Mouse (Mus musculus) stomach, postnatal 0 days (tissue): ENCODE measurements at regions not wholly inside any gene's neighbourhood (a gene's known extent, or its start where the extent isn't known, plus 50 kb on each side); places are given as distances from the start of the nearest gene placed in this dataset.

Source experiments
- ATAC-seq: fragments of 200-750 bp; cut with Nextera tagmentation; 2 replicates; pipeline ENCODE4 v1.8.0; 2017; ENCODE audit not compliant: low FRiP score, low TSS enrichment
- DNase-seq: peaks from one replicate; pipeline ENCODE4 v3.0.0-alpha.2; 2016; ENCODE audit warnings: low spot score
- H3K27ac ChIP-seq: fragments of 300-500 bp; sonication (generic); replicated peaks from 2 replicates; pipeline ENCODE4 v1.5.1; 2014; ENCODE audit warnings: mild to moderate bottlenecking, control low read depth
- H3K27me3 ChIP-seq: fragments of 300-500 bp; sonication (generic); 2 replicates; pipeline ENCODE4 v1.6.1; 2014; ENCODE audit warnings: low read length; ENCODE audit not compliant: control insufficient read depth, insufficient read depth
- H3K36me3 ChIP-seq: fragments of 300-500 bp; sonication (generic); 2 replicates; pipeline ENCODE4 v1.6.1; 2014; ENCODE audit warnings: low read length, mixed read lengths; ENCODE audit not compliant: control insufficient read depth, insufficient read depth
- H3K4me1 ChIP-seq: fragments of 300-500 bp; sonication (generic); replicated peaks from 2 replicates; pipeline ENCODE4 v1.6.1; 2014; ENCODE audit warnings: antibody characterized with exemption; ENCODE audit not compliant: control insufficient read depth, insufficient read depth
- H3K4me2 ChIP-seq: fragments of 300-500 bp; sonication (generic); replicated peaks from 2 replicates; pipeline ENCODE4 v1.6.1; 2014; ENCODE audit warnings: low read depth, mild to moderate bottlenecking, control low read depth, moderate library complexity
- H3K4me3 ChIP-seq: fragments of 300-500 bp; sonication (generic); 2 replicates; pipeline ENCODE4 v1.5.1; 2014; ENCODE audit warnings: low read depth, low read length, control low read depth
- H3K9ac ChIP-seq: fragments of 300-500 bp; sonication (generic); 2 replicates; pipeline ENCODE4 v1.6.1; 2014; ENCODE audit warnings: mild to moderate bottlenecking, low read length, control low read depth, mixed read lengths
- H3K9me3 ChIP-seq: fragments of 300-500 bp; sonication (generic); 2 replicates; pipeline ENCODE4 v1.6.1; 2016; ENCODE audit warnings: low read length; ENCODE audit not compliant: control insufficient read depth
- CTCF ChIP-seq: IDR thresholded peaks from 2 replicates; pipeline ENCODE4 v1.5.1; 2016; ENCODE audit warnings: antibody characterized with exemption, low read depth, mild to moderate bottlenecking, moderate library complexity
- EP300 ChIP-seq: optimal IDR thresholded peaks from 2 replicates; pipeline ENCODE3; 2016; ENCODE audit warnings: antibody characterized with exemption
- WGBS: fragments of 180-500 bp; shearing (Covaris S2); extraction: QIAGEN DNeasy Blood & Tissue Kit; methylation state at CpG from one replicate; pipeline ENCODE4 v1.1.7; 2014; 5-methylcytosine and 5-hydroxymethylcytosine counted together

GRCm38 (mm10) chr6:84362331-84362730 is 231.4 kb downstream of the Cyp26b1 start:
- 76% methylated on average over 1 of the region's 1 CpGs for WGBS
- TF ChIP-seq EP300 = no peak
- TF ChIP-seq CTCF = no peak
- no peak for ATAC-seq
- no peaks in the 10 kb centered on the region for H3K27me3 ChIP-seq
- DNase-seq = no peak
- H3K9me3 ChIP-seq = no peaks in the 10 kb centered on the region
- no peak overlapping the region for H3K9ac ChIP-seq
- H3K4me3 ChIP-seq = no peak overlapping the region
- H3K4me1 ChIP-seq = no peaks in the 10 kb centered on the region
- no peak overlapping the region for H3K27ac ChIP-seq
- no peak overlapping the region for H3K4me2 ChIP-seq
- no peaks in the 10 kb centered on the region for H3K36me3 ChIP-seq

GRCm38 (mm10) chr6:84357911-84358310 is 235.8 kb downstream of the Cyp26b1 start:
- H3K27me3 ChIP-seq = no peaks in the 10 kb centered on the region
- H3K4me3 ChIP-seq = no peak overlapping the region
- no peak overlapping the region for H3K4me2 ChIP-seq
- no peaks in the 10 kb centered on the region for H3K4me1 ChIP-seq
- TF ChIP-seq CTCF = no peak
- no peak for TF ChIP-seq EP300
- H3K9me3 ChIP-seq = no peaks in the 10 kb centered on the region
- no peak overlapping the region for H3K27ac ChIP-seq
- ATAC-seq (no peak), DNase-seq (no peak)
- 58% methylated on average over 10 of the region's 10 CpGs for WGBS
- no peak overlapping the region for H3K9ac ChIP-seq
- H3K36me3 ChIP-seq = no peaks in the 10 kb centered on the region

- no peak for DNase-seq
- no peak for ATAC-seq
- Histone ChIP-seq H3K27ac (no peak overlapping the region), H3K36me3 (no peaks in the 10 kb centered on the region), H3K4me2 (no peak overlapping the region), H3K9me3 (no peaks in the 10 kb centered on the region), H3K4me3 (no peak overlapping the region), H3K9ac (no peak overlapping the region), H3K4me1 (no peaks in the 10 kb centered on the region), H3K27me3 (no peaks in the 10 kb centered on the region)
- TF ChIP-seq CTCF = no peak
- no peak for TF ChIP-seq EP300
- WGBS = 86% methylated on average over 6 of the region's 6 CpGs
Observed at GRCm38 (mm10) chr6:84353425-84354220, 240.1 kb downstream of the Cyp26b1 start.

GRCm38 (mm10) chr6:84344936-84345335 is 248.8 kb downstream of the Cyp26b1 start:
- no peak for DNase-seq
- WGBS = 90% methylated on average over 12 of the region's 12 CpGs
- no peaks in the 10 kb centered on the region for H3K9me3 ChIP-seq
- no peak overlapping the region for H3K27ac ChIP-seq
- H3K27me3 ChIP-seq = no peaks in the 10 kb centered on the region
- ATAC-seq = no peak
- no peaks in the 10 kb centered on the region for H3K36me3 ChIP-seq
- H3K4me2 ChIP-seq = no peak overlapping the region
- TF ChIP-seq CTCF (no peak), EP300 (no peak)
- no peak overlapping the region for H3K9ac ChIP-seq
- no peaks in the 10 kb centered on the region for H3K4me1 ChIP-seq
- H3K4me3 ChIP-seq = no peak overlapping the region

- Histone ChIP-seq H3K4me2 (no peak overlapping the region), H3K4me1 (no peaks in the 10 kb centered on the region), H3K9ac (no peak overlapping the region), H3K9me3 (no peaks in the 10 kb centered on the region), H3K4me3 (no peak overlapping the region), H3K27ac (no peak overlapping the region), H3K36me3 (no peaks in the 10 kb centered on the region), H3K27me3 (no peaks in the 10 kb centered on the region)
- ATAC-seq (no peak), DNase-seq (no peak)
- WGBS = 87% methylated on average over 10 of the region's 10 CpGs
- no peak for TF ChIP-seq CTCF
- no peak for TF ChIP-seq EP300
Observed at GRCm38 (mm10) chr6:84333666-84334179, 260.0 kb downstream of the Cyp26b1 start.

GRCm38 (mm10) chr6:84329106-84329505 is 264.6 kb downstream of the Cyp26b1 start:
- H3K27ac ChIP-seq = no peak overlapping the region
- peak; percentile 45 for DNase-seq

More at GRCm38 (mm10) chr6:84329106-84329505, 264.6 kb downstream of the Cyp26b1 start:
- ATAC-seq = no peak
- Histone ChIP-seq H3K4me2 (no peak overlapping the region), H3K27me3 (no peaks in the 10 kb centered on the region), H3K4me3 (no peak overlapping the region), H3K36me3 (no peaks in the 10 kb centered on the region), H3K9me3 (no peaks in the 10 kb centered on the region), H3K4me1 (no peaks in the 10 kb centered on the region), H3K9ac (no peak overlapping the region)
- WGBS = 15% methylated on average over 7 of the region's 7 CpGs
- TF ChIP-seq CTCF (no peak), EP300 (no peak)
